Mouse (Mus musculus): ENCODE measurements at regions not wholly inside any gene's neighbourhood (a gene's known extent, or its start where the extent isn't known, plus 50 kb on each side); places are given as distances from the start of the nearest gene placed in this dataset.

GRCm38 (mm10) chr13:55937417-55937816 is 101.4 kb upstream of the Pitx1 start:
- TF ChIP-seq CTCF (IDR thresholded peaks at IDR 0.05; ENCODE audit: extremely low read depth, insufficient read length, insufficient replicate concordance, low read depth, low read length) (no peak), POLR2A (IDR thresholded peaks at IDR 0.05; ENCODE audit: low read depth, low read length) (no peak)

All from small intestine, adult 2 months (tissue).